Mouse (Mus musculus) neural tube, embryonic 14.5 days (tissue): Measurements from ENCODE around the gene Aig1. TPM values are rescaled to one million over a fixed set of nuclear protein-coding genes. Genes with fewer than 3 reads are reported as not detected.

Source experiments
- ATAC-seq: fragments of 200-750 bp; cut with Nextera tagmentation; 2 replicates; pipeline ENCODE4 v1.8.0; 2017; ENCODE audit warnings: low read depth, mild to moderate bottlenecking, moderate TSS enrichment, moderate library complexity
- H3K27ac ChIP-seq: fragments of 300-500 bp; sonication (generic); 2 replicates; pipeline ENCODE4 v1.5.1; 2014; ENCODE audit warnings: low read depth, mild to moderate bottlenecking, control low read depth, low read length, moderate library complexity, mixed read lengths
- H3K27me3 ChIP-seq: fragments of 300-500 bp; sonication (generic); 2 replicates; pipeline ENCODE4 v1.6.1; 2014; ENCODE audit warnings: low read length; ENCODE audit not compliant: control insufficient read depth, insufficient read depth
- H3K36me3 ChIP-seq: fragments of 300-500 bp; sonication (generic); 2 replicates; pipeline ENCODE4 v1.6.1; 2014; ENCODE audit warnings: low read length, mixed read lengths; ENCODE audit not compliant: control insufficient read depth, insufficient read depth
- H3K4me1 ChIP-seq: fragments of 300-500 bp; sonication (generic); 2 replicates; pipeline ENCODE4 v1.6.1; 2014; ENCODE audit warnings: low read length; ENCODE audit not compliant: control insufficient read depth, insufficient read depth
- H3K4me2 ChIP-seq: fragments of 300-500 bp; sonication (generic); 2 replicates; pipeline ENCODE4 v1.6.1; 2014; ENCODE audit warnings: mild to moderate bottlenecking, low read depth, low read length, control low read depth
- H3K4me3 ChIP-seq: fragments of 300-500 bp; sonication (generic); 2 replicates; pipeline ENCODE4 v1.5.1; 2014; ENCODE audit warnings: low read depth, low read length, control low read depth, mixed read lengths
- H3K9ac ChIP-seq: fragments of 300-500 bp; sonication (generic); replicated peaks from 2 replicates; pipeline ENCODE4 v1.6.1; 2014; ENCODE audit warnings: low read depth, mild to moderate bottlenecking, control low read depth, low read length, mixed read lengths
- H3K9me3 ChIP-seq: fragments of 300-500 bp; sonication (generic); 2 replicates; pipeline ENCODE4 v1.6.1; 2016; ENCODE audit warnings: low read length; ENCODE audit not compliant: control insufficient read depth
- WGBS: fragments of 180-500 bp; shearing (Covaris S2); extraction: QIAGEN DNeasy Blood & Tissue Kit; methylation state at CpG from one replicate; pipeline ENCODE4 v1.1.7; 2014; 5-methylcytosine and 5-hydroxymethylcytosine counted together
- polyA plus RNA-seq: library from polyadenylated mRNA; unstranded; fragments of >200 nt; fragmentation: Nextera tagmentation; extraction: Ambion mirVana; gene quantifications from 2 replicates; pipeline ENCODE4 v1.2.1, GENCODE M21; 2014

The Aig1 gene
- polyA plus RNA-seq, 1 experiment from 2014 or later: 124 TPM

- H3K4me3 ChIP-seq: no peak overlapping the region
- no peaks in the 10 kb centered on the region for H3K36me3 ChIP-seq
- no peak overlapping the region for H3K27ac ChIP-seq
- 80% methylated on average over 9 of the region's 9 CpGs for WGBS
- H3K9ac ChIP-seq: no peak overlapping the region
- no peaks in the 10 kb centered on the region for H3K27me3 ChIP-seq
- H3K4me1 ChIP-seq: no peaks in the 10 kb centered on the region
- H3K9me3 ChIP-seq: no peaks in the 10 kb centered on the region
- no peak for ATAC-seq
- H3K4me2 ChIP-seq: no peak overlapping the region
Measured at GRCm38 (mm10) chr10:13836956-13837355, 31.8 kb downstream of the Aig1 start.

- no peak overlapping the region for H3K9ac ChIP-seq
- H3K27me3 ChIP-seq: no peaks in the 10 kb centered on the region
- H3K36me3 ChIP-seq: no peaks in the 10 kb centered on the region
- no peaks in the 10 kb centered on the region for H3K4me1 ChIP-seq
- ATAC-seq: no peak
- H3K27ac ChIP-seq: no peak overlapping the region
- H3K4me2 ChIP-seq: no peak overlapping the region
- no peaks in the 10 kb centered on the region for H3K9me3 ChIP-seq
- 88% methylated on average over 10 of the region's 10 CpGs for WGBS
- H3K4me3 ChIP-seq: no peak overlapping the region
Measured at GRCm38 (mm10) chr10:13835737-13836475, 32.9 kb downstream of the Aig1 start.

DNA sequence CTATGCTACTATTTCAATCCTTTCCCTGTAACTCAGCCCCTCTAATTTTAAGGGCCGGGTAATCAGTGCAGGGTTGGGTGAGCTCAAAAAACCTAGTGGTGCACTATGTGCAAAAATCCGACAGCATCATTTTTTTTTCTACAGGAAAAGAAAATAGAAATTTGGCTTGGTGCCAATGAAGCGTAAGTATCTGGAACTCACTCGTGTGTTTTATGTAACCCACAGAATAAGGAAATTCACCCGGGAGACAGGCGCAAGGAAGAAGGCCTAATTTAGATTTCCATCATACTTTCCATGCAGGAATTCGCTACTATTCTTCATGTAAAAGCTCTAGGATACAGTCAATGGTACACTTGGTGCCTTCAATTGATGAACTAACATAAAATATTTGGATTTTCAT lies 34.7 kb downstream of the Aig1 start:
- Histone ChIP-seq H3K9me3 (no peaks in the 10 kb centered on the region), H3K27me3 (no peaks in the 10 kb centered on the region), H3K9ac (no peak overlapping the region), H3K4me2 (no peak overlapping the region), H3K36me3 (no peaks in the 10 kb centered on the region), H3K4me3 (no peak overlapping the region), H3K4me1 (no peaks in the 10 kb centered on the region), H3K27ac (no peak overlapping the region)
- 77% methylated on average over 7 of the region's 7 CpGs for WGBS
- ATAC-seq: no peak

GRCm38 (mm10) chr10:13833066-13833566 lies 35.7 kb downstream of the Aig1 start:
- no peaks in the 10 kb centered on the region for H3K9me3 ChIP-seq
- no peak for ATAC-seq
- 89% methylated on average over 12 of the region's 12 CpGs for WGBS
- no peaks in the 10 kb centered on the region for H3K4me1 ChIP-seq
- H3K9ac ChIP-seq: no peak overlapping the region
- H3K4me3 ChIP-seq: no peak overlapping the region
- no peak overlapping the region for H3K4me2 ChIP-seq
- H3K27me3 ChIP-seq: no peaks in the 10 kb centered on the region
- no peak overlapping the region for H3K27ac ChIP-seq
- H3K36me3 ChIP-seq: no peaks in the 10 kb centered on the region

- 88% methylated on average over 7 of the region's 7 CpGs for WGBS
- H3K27ac ChIP-seq: no peak overlapping the region
Measured at GRCm38 (mm10) chr10:13832546-13833033, 36.2 kb downstream of the Aig1 start.

GRCm38 (mm10) chr10:13827150-13827549 lies 41.6 kb downstream of the Aig1 start:
- no peak for ATAC-seq
- H3K36me3 ChIP-seq: no peaks in the 10 kb centered on the region
- H3K4me3 ChIP-seq: no peak overlapping the region
- no peaks in the 10 kb centered on the region for H3K9me3 ChIP-seq
- 96% methylated on average over 8 of the region's 8 CpGs for WGBS
- H3K27ac ChIP-seq: no peak overlapping the region
- no peaks in the 10 kb centered on the region for H3K4me1 ChIP-seq
- no peaks in the 10 kb centered on the region for H3K27me3 ChIP-seq
- H3K4me2 ChIP-seq: no peak overlapping the region
- no peak overlapping the region for H3K9ac ChIP-seq

More at GRCm38 (mm10) chr10:13832546-13833033, 36.2 kb downstream of the Aig1 start:
- no peak for ATAC-seq
- H3K4me2 ChIP-seq: no peak overlapping the region
- no peaks in the 10 kb centered on the region for H3K27me3 ChIP-seq
- H3K4me1 ChIP-seq: no peaks in the 10 kb centered on the region
- H3K9ac ChIP-seq: no peak overlapping the region
- no peaks in the 10 kb centered on the region for H3K36me3 ChIP-seq
- H3K4me3 ChIP-seq: no peak overlapping the region
- no peaks in the 10 kb centered on the region for H3K9me3 ChIP-seq

DNA sequence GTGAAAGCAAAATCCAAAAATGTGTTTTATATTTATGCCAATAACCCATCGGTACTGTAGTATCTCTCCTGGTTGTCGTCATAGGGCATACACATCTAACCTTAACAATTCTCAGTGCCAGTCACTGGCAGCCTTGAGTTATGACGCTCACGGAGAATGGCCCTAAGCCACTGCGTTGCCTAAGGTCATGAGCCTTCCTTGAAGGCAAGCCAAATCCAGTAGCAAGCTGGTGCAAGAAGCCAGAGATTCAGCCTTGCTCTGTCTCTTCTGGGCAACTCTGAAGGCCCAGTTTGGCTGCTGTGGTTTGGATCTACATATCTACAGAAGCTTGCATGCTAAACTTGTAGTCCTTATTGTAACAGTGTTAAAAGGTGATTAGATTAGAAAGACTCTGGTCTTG lies 55.2 kb downstream of the Aig1 start:
- H3K9me3 ChIP-seq: no peaks in the 10 kb centered on the region
- H3K27ac ChIP-seq: no peak overlapping the region
- H3K27me3 ChIP-seq: no peaks in the 10 kb centered on the region
- no peaks in the 10 kb centered on the region for H3K4me1 ChIP-seq
- H3K36me3 ChIP-seq: no peaks in the 10 kb centered on the region
- H3K4me3 ChIP-seq: no peak overlapping the region
- H3K9ac ChIP-seq: no peak overlapping the region
- no peak overlapping the region for H3K4me2 ChIP-seq
- 98% methylated on average over 5 of the region's 5 CpGs for WGBS
- no peak for ATAC-seq

GRCm38 (mm10) chr10:13808291-13808690 lies 60.5 kb downstream of the Aig1 start:
- 84% methylated on average over 1 of the region's 1 CpGs for WGBS
- Histone ChIP-seq H3K27ac (no peak overlapping the region), H3K9ac (no peak overlapping the region), H3K27me3 (no peaks in the 10 kb centered on the region), H3K4me3 (no peak overlapping the region), H3K9me3 (no peaks in the 10 kb centered on the region), H3K36me3 (no peaks in the 10 kb centered on the region), H3K4me1 (no peaks in the 10 kb centered on the region), H3K4me2 (no peak overlapping the region)
- ATAC-seq: no peak

DNA sequence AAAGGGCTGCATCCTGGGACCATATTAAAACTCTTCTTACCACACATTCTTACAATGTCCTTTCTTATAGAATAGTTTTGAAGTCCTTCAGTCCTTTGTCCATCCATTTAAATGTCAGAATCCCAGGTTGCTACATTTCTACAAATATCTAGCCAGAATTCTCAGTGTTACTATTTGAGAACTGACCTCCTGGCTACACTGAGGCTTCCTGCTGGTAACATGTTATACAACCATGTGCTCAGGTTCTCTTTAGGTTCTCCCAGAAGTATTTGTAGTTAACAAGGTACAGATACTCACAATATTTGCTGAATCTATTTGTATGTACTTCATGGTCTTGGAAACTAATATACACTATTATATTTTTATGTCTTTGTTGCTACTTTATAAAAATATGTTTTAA lies 62.0 kb downstream of the Aig1 start:
- ATAC-seq: no peak
- Histone ChIP-seq H3K36me3 (no peaks in the 10 kb centered on the region), H3K4me2 (no peak overlapping the region), H3K27ac (no peak overlapping the region), H3K4me3 (no peak overlapping the region), H3K4me1 (no peaks in the 10 kb centered on the region), H3K9ac (no peak overlapping the region), H3K27me3 (no peaks in the 10 kb centered on the region), H3K9me3 (no peaks in the 10 kb centered on the region)
